Mouse (Mus musculus) hindbrain, embryonic 14.5 days (tissue): ENCODE data around the gene Il12b. TPM values are rescaled to one million over a fixed set of nuclear protein-coding genes. Genes with fewer than 3 reads are reported as not detected.

ENCODE experiments used
- ATAC-seq: fragments of 200-750 bp; cut with Nextera tagmentation; 2 replicates; pipeline ENCODE4 v1.8.0; 2017; ENCODE audit warnings: moderate number of reproducible peaks, mild to moderate bottlenecking, moderate TSS enrichment, moderate library complexity; ENCODE audit not compliant: low FRiP score
- DNase-seq: peaks from one replicate; pipeline ENCODE4 v3.0.0-alpha.2; 2015; ENCODE audit warnings: low spot score
- H3K27ac ChIP-seq: fragments of 300-500 bp; sonication (generic); 2 replicates; pipeline ENCODE4 v1.5.1; 2014; ENCODE audit warnings: mild to moderate bottlenecking, moderate library complexity
- H3K27me3 ChIP-seq: fragments of 300-500 bp; sonication (generic); 2 replicates; pipeline ENCODE4 v1.6.1; 2014; ENCODE audit warnings: mild to moderate bottlenecking, low read length, mixed read lengths; ENCODE audit not compliant: control insufficient read depth, insufficient read depth
- H3K36me3 ChIP-seq: fragments of 300-500 bp; sonication (generic); replicated peaks from 2 replicates; pipeline ENCODE4 v1.6.1; 2014; ENCODE audit not compliant: control insufficient read depth, insufficient read depth
- H3K4me1 ChIP-seq: fragments of 300-500 bp; sonication (generic); replicated peaks from 2 replicates; pipeline ENCODE4 v1.6.1; 2014; ENCODE audit warnings: antibody characterized with exemption, low read length, mixed read lengths; ENCODE audit not compliant: control insufficient read depth, insufficient read depth
- H3K4me2 ChIP-seq: fragments of 300-500 bp; sonication (generic); replicated peaks from 2 replicates; pipeline ENCODE4 v1.6.1; 2014; ENCODE audit warnings: mild to moderate bottlenecking, moderate library complexity
- H3K4me3 ChIP-seq: fragments of 300-500 bp; sonication (generic); replicated peaks from 2 replicates; pipeline ENCODE4 v1.5.1; 2014; ENCODE audit warnings: mild to moderate bottlenecking, low read length
- H3K9ac ChIP-seq: fragments of 300-500 bp; sonication (generic); 2 replicates; pipeline ENCODE4 v1.6.1; 2014
- H3K9me3 ChIP-seq: fragments of 300-500 bp; sonication (generic); 2 replicates; pipeline ENCODE4 v1.6.1; 2016; ENCODE audit warnings: low read length; ENCODE audit not compliant: control insufficient read depth
- WGBS: fragments of 180-500 bp; shearing (Covaris S2); extraction: QIAGEN DNeasy Blood & Tissue Kit; methylation state at CpG from one replicate; pipeline ENCODE4 v1.1.7; 2014; 5-methylcytosine and 5-hydroxymethylcytosine counted together
- polyA plus RNA-seq: library from polyadenylated mRNA; unstranded; fragments of >200 nt; fragmentation: Nextera tagmentation; extraction: Ambion mirVana; gene quantifications from 2 replicates; pipeline ENCODE4 v1.2.1, GENCODE M21; 2014

The Il12b gene
- polyA plus RNA-seq, 1 experiment from 2014 or later: 0.13 TPM

DNA sequence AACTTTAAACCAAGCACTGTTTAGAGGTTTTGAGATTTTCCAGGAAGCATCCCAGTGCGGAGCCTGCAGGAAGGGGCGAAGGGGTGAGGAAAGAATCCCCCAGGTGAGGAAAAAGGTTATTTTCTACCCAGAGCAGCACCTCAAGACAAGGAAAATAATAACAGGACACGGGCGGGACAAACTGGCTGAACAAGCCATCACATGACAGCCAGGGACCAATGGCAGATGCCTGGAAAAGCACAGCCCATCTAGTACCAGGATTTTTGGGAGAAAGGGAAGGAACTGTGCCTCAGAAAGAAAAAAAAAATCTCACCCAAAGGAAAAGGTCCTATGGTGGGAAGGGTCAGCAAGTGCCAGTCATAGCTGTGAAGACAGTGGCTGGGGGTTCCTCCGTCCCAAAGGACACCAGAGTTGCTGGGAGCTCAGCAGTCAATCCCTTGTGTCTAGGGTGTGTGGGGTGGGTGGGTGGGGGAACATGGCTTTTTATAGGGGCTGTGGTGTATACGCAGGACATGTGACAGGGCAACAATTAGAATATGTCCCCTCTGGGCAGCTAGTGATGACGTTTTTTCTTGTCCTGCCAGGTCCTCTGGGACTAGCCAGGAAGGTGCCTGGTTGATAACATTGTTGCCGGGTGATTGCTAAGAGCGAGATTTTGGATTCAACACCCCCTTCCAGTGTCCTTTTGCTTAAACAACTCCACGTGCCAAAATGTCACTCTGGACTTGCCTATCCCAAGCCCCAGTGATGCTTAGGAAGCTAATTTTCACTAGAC is 22.7 kb downstream of the Il12b start:
- Histone ChIP-seq H3K4me2 (no peak overlapping the region), H3K4me3 (no peak overlapping the region), H3K9me3 (no peaks in the 10 kb centered on the region), H3K36me3 (no peaks in the 10 kb centered on the region), H3K27me3 (no peaks in the 10 kb centered on the region), H3K27ac (no peak overlapping the region), H3K9ac (no peak overlapping the region), H3K4me1 (0 out of 2 replicates have a peak, but pooled peaks cover 7% of the 10 kb centered on the region)
- ATAC-seq: no peak
- WGBS: 69% methylated on average over 10 of the region's 10 CpGs
- no peak for DNase-seq

DNA sequence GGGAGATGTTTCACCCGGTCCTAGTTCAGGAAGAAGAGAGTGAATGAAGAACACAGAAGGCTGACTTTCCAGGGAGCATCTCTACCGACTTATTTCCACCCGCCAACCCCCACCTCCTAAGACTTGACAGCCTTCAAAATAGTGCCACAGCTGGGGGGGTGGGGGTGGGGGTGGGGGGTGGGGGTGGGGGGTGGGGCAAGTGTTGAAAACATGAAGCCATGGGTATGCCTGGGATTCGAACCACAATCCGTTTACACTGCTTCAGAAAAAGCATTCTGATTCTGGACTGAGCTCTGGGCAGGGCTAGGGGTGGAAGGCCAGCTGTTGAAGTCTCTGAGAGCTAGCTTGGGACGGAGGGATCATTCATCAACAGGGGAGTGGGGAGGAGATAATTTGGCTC is 23.4 kb downstream of the Il12b start:
- Histone ChIP-seq H3K4me1 (0 out of 2 replicates have a peak, but pooled peaks cover 7% of the 10 kb centered on the region), H3K9me3 (no peaks in the 10 kb centered on the region), H3K27me3 (no peaks in the 10 kb centered on the region), H3K9ac (no peak overlapping the region), H3K4me3 (no peak overlapping the region), H3K36me3 (no peaks in the 10 kb centered on the region), H3K27ac (peak overlapping the region; percentile 48; the same call in 1 of the 2 replicates), H3K4me2 (no peak overlapping the region)
- DNase-seq: no peak
- ATAC-seq: no peak
- 55% methylated on average over 6 of the region's 6 CpGs for WGBS

DNA sequence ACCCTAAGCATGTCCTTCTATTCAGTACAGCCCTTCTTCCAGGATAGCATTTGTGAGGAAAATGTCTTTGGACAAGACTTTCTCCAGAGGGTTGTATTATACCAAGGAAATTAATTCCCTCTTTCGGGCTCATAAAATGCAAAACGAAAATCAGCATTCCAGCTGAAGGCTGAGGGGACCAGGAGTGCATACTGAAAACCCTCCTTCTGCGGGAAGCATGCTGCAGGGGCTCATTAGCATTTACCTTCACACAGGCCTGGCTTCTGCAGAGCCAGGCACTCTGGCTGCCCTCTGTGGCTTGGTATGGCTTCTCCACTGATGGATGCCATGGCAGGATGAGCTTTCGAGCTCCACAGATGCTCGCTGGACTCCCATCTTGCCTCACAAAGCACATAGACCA is 24.1 kb downstream of the Il12b start:
- 0 out of 2 replicates have a peak, but pooled peaks cover 7% of the 10 kb centered on the region for H3K4me1 ChIP-seq
- H3K27ac ChIP-seq: peak overlapping the region; percentile 48; the same call in 1 of the 2 replicates
- H3K27me3 ChIP-seq: no peaks in the 10 kb centered on the region
- ATAC-seq (no peak), DNase-seq (no peak)
- no peak overlapping the region for H3K9ac ChIP-seq
- H3K4me2 ChIP-seq: no peak overlapping the region
- H3K36me3 ChIP-seq: no peaks in the 10 kb centered on the region
- 56% methylated on average over 5 of the region's 5 CpGs for WGBS
- no peak overlapping the region for H3K4me3 ChIP-seq
- H3K9me3 ChIP-seq: no peaks in the 10 kb centered on the region

DNA sequence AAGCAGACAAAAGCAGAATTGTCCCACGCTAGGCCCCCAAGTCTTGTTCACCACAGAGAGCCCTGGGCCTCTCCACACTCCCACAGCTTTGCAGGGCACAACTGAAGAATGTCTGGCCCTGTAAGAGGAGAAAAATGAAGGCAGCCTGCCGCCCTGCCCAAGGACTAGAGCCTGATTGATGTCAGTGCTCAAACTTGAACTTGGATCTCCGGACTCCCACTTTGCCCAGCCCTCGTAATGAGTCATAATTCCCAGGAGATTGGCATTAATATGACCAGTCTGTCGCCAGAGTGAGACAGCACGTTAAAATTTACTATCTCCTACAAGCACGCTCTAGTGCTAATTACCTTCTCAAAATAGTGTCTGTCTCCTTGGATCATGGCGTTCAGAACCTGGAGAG is 25.1 kb downstream of the Il12b start:
- H3K4me1 ChIP-seq: 0 out of 2 replicates have a peak, but pooled peaks cover 7% of the 10 kb centered on the region
- H3K9me3 ChIP-seq: no peaks in the 10 kb centered on the region
- ATAC-seq (no peak), DNase-seq (no peak)
- H3K36me3 ChIP-seq: no peaks in the 10 kb centered on the region
- 82% methylated on average over 8 of the region's 8 CpGs for WGBS
- no peak overlapping the region for H3K9ac ChIP-seq
- H3K27me3 ChIP-seq: no peaks in the 10 kb centered on the region
- H3K27ac ChIP-seq: no peak overlapping the region
- H3K4me2 ChIP-seq: no peak overlapping the region
- no peak overlapping the region for H3K4me3 ChIP-seq

DNA sequence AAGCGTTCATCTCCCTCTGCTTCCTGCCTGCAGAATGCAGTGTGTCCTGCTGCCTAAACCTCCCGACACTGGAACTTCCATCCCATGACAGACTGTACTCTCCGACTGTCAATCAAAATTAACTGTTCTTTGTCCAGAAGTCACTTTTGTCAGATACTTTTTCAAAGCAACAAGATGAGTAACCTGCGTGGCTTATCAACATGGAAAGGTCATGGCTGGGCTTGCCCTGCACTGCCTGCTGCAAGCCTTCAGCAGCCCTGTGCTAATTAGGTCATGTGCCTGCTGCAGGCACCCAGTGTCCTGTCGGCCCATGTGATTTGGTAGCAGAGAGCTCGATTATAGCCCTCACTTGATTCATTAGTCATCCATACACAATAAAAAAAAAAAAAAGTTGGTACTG is 25.8 kb downstream of the Il12b start:
- Histone ChIP-seq H3K4me2 (no peak overlapping the region), H3K4me3 (no peak overlapping the region), H3K27ac (no peak overlapping the region), H3K4me1 (0 out of 2 replicates have a peak, but pooled peaks cover 7% of the 10 kb centered on the region), H3K9me3 (no peaks in the 10 kb centered on the region), H3K36me3 (no peaks in the 10 kb centered on the region), H3K9ac (no peak overlapping the region), H3K27me3 (no peaks in the 10 kb centered on the region)
- DNase-seq (no peak), ATAC-seq (no peak)
- WGBS: 72% methylated on average over 6 of the region's 6 CpGs

DNA sequence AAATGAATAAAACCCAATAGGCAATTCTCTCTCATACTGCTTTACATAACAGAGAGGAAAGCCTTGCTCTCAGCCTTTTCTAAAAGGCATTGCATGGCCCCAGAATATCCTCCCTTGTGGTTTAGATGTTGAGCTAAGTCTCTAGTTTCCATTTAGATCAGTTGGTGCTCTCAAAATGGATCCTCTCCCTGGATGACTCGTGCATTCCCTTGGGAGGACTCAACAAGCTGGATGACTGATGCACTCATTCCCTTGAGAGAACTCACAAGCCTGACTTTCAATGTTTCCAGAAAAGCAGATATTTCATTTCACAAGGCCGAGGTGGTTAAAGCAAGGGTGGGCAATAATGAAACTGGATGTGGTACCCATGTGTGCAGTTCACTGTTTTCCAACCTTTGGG is 28.1 kb downstream of the Il12b start:
- no peak overlapping the region for H3K27ac ChIP-seq
- H3K4me1 ChIP-seq: 0 out of 2 replicates have a peak, but pooled peaks cover 7% of the 10 kb centered on the region
- H3K36me3 ChIP-seq: no peaks in the 10 kb centered on the region
- WGBS: 77% methylated on average over 2 of the region's 2 CpGs
- no peaks in the 10 kb centered on the region for H3K9me3 ChIP-seq
- no peak for DNase-seq
- no peak overlapping the region for H3K9ac ChIP-seq
- ATAC-seq: no peak
- H3K4me3 ChIP-seq: no peak overlapping the region
- H3K27me3 ChIP-seq: no peaks in the 10 kb centered on the region
- H3K4me2 ChIP-seq: no peak overlapping the region

DNA sequence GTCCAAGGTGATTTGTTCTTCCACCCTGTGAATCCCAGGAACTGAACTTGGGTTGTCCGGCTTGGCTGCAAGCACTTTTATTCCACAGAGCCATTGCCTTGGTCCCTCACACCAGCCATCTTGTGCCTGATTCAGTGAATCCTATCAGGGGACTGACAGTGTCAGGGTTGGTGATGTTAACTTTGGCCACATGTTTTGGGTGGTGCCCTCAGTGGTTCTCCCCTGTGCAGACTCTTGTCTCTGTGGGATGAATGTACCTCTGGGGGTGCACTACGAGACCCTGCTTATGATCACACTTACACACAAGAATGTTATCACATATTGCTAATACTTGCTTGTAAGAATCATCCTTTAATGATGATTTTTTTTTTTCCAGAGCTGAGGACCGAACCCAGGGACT is 30.2 kb downstream of the Il12b start:
- DNase-seq: no peak
- no peaks in the 10 kb centered on the region for H3K9me3 ChIP-seq
- no peak for ATAC-seq
- H3K27ac ChIP-seq: no peak overlapping the region
- H3K4me3 ChIP-seq: no peak overlapping the region
- WGBS: 92% methylated on average over 3 of the region's 3 CpGs
- H3K4me1 ChIP-seq: no peaks in the 10 kb centered on the region
- H3K9ac ChIP-seq: no peak overlapping the region
- no peak overlapping the region for H3K4me2 ChIP-seq
- no peaks in the 10 kb centered on the region for H3K27me3 ChIP-seq
- H3K36me3 ChIP-seq: no peaks in the 10 kb centered on the region

DNA sequence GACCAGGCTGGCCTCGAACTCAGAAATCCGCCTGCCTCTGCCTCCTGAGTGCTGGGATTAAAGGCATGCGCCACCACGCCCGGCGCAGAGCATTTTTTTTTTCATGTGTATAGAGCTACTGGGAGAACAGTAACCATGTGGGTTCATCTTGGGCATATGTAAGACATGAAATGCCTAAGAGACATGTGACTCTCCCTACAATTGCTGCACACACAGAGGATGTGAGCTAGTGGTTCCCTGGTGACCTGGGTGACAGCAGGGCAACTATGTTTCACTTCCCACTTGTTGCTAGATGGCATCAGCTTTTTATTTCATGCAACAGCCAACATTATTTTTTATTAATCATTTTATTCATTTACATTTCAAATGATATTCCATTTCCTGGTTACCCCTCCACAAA is 37.9 kb downstream of the Il12b start:
- WGBS: 96% methylated on average over 6 of the region's 6 CpGs
- no peak overlapping the region for H3K9ac ChIP-seq
- DNase-seq (no peak), ATAC-seq (no peak)
- no peak overlapping the region for H3K4me2 ChIP-seq
- H3K27ac ChIP-seq: no peak overlapping the region
- no peak overlapping the region for H3K4me3 ChIP-seq
- no peaks in the 10 kb centered on the region for H3K36me3 ChIP-seq
- no peaks in the 10 kb centered on the region for H3K9me3 ChIP-seq
- no peaks in the 10 kb centered on the region for H3K4me1 ChIP-seq
- H3K27me3 ChIP-seq: no peaks in the 10 kb centered on the region

DNA sequence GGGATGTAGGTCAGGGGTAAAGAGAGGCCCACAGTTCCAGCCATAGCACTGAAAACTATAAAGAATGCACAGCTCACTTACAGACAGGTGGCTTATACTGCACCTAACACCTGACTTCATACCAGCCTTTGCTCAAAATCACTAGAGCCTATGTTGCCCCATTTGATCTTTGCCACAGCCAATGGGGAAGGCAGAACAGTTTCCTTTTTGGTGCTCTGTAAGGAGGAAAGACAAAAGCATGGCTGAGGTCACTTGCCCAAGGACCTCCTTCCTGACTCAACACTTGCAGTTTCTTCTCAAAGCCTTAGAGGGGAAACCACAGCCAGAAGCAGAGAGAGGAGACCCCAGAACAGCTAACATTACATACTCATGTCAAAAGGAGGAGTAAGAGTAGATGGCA is 51.2 kb downstream of the Il12b start:
- Histone ChIP-seq H3K4me2 (no peak overlapping the region), H3K4me3 (no peak overlapping the region), H3K4me1 (no peaks in the 10 kb centered on the region), H3K9me3 (no peaks in the 10 kb centered on the region), H3K27ac (no peak overlapping the region), H3K9ac (no peak overlapping the region), H3K36me3 (peaks cover 22% of the 10 kb centered on the region), H3K27me3 (no peaks in the 10 kb centered on the region)
- ATAC-seq (no peak), DNase-seq (no peak)
